Mouse (Mus musculus) olfactory bulb, adult 2 months (tissue): ENCODE results near the gene Mdfi. TPM values are rescaled to one million over a fixed set of nuclear protein-coding genes. Genes with fewer than 3 reads are reported as not detected.

ENCODE experiments used
- H3K27ac ChIP-seq: fragments of 200-500 bp; 2 replicates; pipeline ENCODE4 v1.5.1; 2012; ENCODE audit warnings: low read depth, low read length; ENCODE audit not compliant: insufficient read depth
- H3K4me1 ChIP-seq: fragments of 200-500 bp; 2 replicates; pipeline ENCODE4 v1.6.1; 2012; ENCODE audit warnings: low read length; ENCODE audit not compliant: control insufficient read depth, insufficient read depth
- H3K4me3 ChIP-seq: fragments of 200-500 bp; 2 replicates; pipeline ENCODE4 v1.5.1; 2012; ENCODE audit warnings: mild to moderate bottlenecking, low read depth, low read length, moderate library complexity; ENCODE audit not compliant: insufficient read depth
- CTCF ChIP-seq: fragments of 200-500 bp; IDR thresholded peaks from 2 replicates; pipeline ENCODE4 v1.5.1; 2012; ENCODE audit warnings: low read depth, mild to moderate bottlenecking, low read length, moderate library complexity; ENCODE audit not compliant: insufficient read depth
- POLR2A ChIP-seq: fragments of 200-500 bp; IDR thresholded peaks from 2 replicates; pipeline ENCODE4 v1.6.1; 2012; ENCODE audit warnings: mild to moderate bottlenecking, low read depth, low read length, moderate library complexity; ENCODE audit not compliant: insufficient read depth
- WGBS: fragments of 180-500 bp; shearing (Covaris S2); methylation state at CpG from one replicate; pipeline ENCODE4 v1.1.7; 2018; 5-methylcytosine and 5-hydroxymethylcytosine counted together
- polyA plus RNA-seq: library from polyadenylated mRNA; stranded (reverse); fragments of >200 nt; gene quantifications from 2 replicates; pipeline ENCODE4 v1.2.4, GENCODE M21; 2012; ENCODE audit warnings: low replicate concordance; ENCODE audit not compliant: missing spikeins, insufficient read depth, insufficient read length

Mdfi gene
- polyA plus RNA-seq, 1 experiment, result not detected

DNA sequence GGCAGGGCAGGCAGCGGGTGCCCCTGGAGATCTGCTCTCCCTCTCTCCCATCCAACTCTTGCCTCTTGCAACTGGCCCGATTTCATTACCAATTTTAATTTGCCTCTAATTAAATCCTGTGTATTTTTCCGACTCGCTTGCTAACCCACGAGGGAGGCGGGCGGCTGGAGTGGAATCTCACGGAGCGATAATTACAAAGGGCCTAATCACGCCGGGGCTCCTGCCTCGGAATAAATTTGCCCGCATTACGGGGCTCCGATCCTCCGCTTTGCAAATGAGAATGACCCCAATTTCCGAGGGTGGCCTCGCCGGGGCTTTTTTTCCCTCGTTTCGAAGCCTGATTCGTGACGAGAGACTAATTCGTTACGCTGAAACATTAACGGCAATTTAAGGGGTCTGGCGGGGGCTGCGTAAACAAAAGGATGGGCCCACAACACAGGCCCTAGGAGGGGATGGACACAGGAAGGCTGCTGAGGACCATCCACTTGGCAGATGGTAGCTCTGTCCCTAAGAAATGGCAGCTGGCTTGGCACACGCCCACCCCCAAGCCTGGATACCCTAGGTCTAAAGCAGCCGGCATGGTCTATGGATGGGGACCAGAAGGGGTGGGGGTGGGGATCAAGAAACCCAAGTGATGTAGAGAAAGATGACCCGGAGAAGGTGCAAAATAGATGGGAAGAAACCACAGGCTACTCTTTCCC lies 38.0 kb upstream of the Mdfi start:
- Histone ChIP-seq H3K4me1 (peaks cover 31% of the 10 kb centered on the region), H3K4me3 (no peak overlapping the region), H3K27ac (no peak overlapping the region)
- WGBS, result 35% methylated on average over 31 of the region's 31 CpGs
- no peak for TF ChIP-seq POLR2A
- no peak for TF ChIP-seq CTCF

DNA sequence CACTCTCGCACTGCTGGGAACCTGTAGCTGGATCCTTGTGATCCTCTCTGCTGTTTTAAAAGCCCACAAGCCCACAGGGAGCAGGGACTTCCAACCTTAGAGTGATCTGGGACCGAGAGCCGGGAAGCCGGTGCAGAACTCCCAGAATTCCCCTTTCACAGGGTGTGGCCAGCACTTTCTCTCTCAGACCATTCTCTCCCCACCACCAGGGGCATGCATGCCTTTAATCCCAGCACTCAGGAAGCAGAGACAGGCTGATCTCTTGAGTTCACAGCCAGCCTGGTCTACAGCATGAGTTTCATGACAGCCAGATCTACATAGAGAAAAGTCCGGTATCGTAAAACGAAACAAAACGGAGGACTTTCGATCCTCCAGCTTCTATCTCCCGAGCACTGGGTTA lies 35.4 kb upstream of the Mdfi start:
- 91% methylated on average over 10 of the region's 10 CpGs for WGBS
- no peak overlapping the region for H3K4me3 ChIP-seq
- TF ChIP-seq POLR2A (no peak), CTCF (no peak)
- peaks cover 16% of the 10 kb centered on the region for H3K4me1 ChIP-seq
- H3K27ac ChIP-seq, result no peak overlapping the region

DNA sequence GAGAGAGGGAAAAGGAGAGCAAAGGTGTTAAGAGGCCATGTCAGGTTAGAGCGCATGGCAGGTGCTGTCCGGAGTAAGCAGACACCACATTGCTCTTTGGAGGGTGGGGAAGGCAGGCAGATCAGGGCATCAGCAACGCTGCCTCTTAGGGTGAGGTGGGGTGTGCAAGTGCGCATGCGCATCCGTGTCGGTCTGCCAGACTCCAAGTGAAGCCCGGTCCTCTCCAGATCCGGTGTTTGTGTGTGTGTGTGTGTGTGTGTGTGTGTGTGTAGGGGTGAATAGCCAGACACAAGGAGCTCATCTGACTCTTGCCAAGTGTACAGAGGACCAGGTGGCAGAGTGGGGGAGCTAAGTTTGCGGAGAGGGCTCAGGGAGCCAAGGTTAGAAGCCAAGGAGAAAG lies 31.5 kb upstream of the Mdfi start:
- Histone ChIP-seq H3K4me3 (no peak overlapping the region), H3K27ac (no peak overlapping the region), H3K4me1 (peaks cover 2% of the 10 kb centered on the region; the same call in 1 of the 2 replicates)
- TF ChIP-seq CTCF (no peak), POLR2A (no peak)
- WGBS, result 57% methylated on average over 10 of the region's 10 CpGs

DNA sequence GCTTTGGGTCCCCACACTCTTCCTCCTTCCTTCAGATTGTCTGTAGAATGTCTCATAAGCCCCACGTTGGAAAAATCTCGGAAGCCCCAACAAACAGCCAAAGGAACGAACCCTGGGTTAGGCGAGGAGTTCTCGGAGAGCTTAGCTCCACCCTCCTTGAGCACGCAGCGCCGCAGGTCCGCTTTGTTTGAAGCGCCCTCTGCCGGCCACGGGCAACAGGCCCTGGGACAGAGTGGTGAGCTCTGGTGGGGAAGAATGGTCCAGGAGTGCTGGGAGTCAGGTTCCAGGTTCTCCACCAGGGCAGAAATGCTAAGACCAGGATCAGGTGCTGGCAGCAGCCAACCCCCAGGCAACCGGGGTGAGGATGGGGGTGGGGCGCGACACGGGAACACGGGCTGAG lies 30.0 kb upstream of the Mdfi start:
- Histone ChIP-seq H3K4me3 (no peak overlapping the region), H3K4me1 (peaks cover 2% of the 10 kb centered on the region; the same call in 1 of the 2 replicates), H3K27ac (no peak overlapping the region)
- TF ChIP-seq POLR2A (no peak), CTCF (peak; percentile 95)
- WGBS, result 5% methylated on average over 17 of the region's 17 CpGs

DNA sequence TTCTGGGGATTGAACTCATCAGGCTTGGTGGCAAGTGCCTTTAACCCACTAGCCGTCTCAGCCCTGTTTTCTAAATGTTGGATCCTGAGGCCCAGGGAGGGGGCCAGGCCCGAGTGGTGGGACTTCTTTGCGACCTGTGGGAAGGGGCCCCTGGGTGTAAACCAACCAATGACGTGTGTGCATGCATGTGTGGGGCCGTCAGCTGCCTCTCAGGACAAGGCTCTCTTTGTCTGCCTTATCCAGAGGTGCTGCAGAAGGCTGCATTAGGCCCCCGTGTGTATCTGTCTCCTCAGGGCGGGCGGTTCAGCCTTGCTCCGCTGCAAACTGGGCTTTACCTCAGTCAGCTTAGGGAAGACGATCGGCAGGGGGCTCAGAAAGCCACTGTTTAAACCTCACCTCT lies 28.9 kb upstream of the Mdfi start:
- Histone ChIP-seq H3K27ac (no peak overlapping the region), H3K4me3 (no peak overlapping the region), H3K4me1 (peaks cover 2% of the 10 kb centered on the region; the same call in 1 of the 2 replicates)
- no peak for TF ChIP-seq POLR2A
- TF ChIP-seq CTCF, result no peak
- whole genome bisulfite sequencing, result 41% methylated on average over 11 of the region's 11 CpGs

DNA sequence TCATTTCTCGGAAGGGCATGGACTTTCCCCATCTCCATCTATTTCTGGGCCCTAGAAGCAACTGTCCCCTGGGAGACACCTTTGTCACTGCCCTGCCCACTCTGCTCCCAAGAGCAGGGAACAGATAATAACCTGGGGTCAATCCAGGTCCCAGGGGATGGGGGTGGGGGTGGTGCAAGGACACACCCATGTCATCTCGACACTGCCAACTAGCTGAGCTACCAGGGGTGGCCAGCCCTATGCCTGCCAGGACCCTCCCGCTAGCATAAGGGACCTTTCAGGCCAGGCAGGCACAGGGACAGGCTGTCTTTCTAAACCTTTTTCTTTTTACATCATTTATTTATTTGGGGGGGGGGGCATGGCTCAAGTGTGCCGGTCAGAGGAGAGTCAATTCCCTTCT lies 28.5 kb upstream of the Mdfi start:
- Histone ChIP-seq H3K4me3 (no peak overlapping the region), H3K4me1 (peaks cover 2% of the 10 kb centered on the region; the same call in 1 of the 2 replicates), H3K27ac (no peak overlapping the region)
- 54% methylated on average over 4 of the region's 4 CpGs for WGBS
- TF ChIP-seq POLR2A, result no peak
- TF ChIP-seq CTCF, result no peak

DNA sequence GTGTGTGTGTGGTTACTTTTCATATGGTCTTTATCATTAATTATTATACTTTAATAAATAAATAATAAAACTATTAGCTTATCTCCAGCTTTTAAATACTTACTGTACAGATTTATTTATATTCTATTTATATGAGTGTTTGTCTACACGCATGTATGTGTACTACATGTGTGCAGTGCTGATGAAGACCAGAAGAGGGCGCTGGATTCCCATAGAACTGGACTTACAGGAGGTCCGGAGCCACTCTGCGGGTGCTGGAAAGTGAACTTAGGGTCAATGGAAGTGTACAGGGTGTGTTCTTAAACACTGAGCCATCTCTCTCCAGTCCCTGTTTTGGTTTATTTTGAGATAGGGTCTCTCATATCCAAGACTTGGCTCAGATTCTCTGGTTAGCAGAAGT lies 21.1 kb upstream of the Mdfi start:
- Histone ChIP-seq H3K27ac (no peak overlapping the region), H3K4me3 (no peak overlapping the region), H3K4me1 (no peaks in the 10 kb centered on the region)
- TF ChIP-seq CTCF, result no peak
- TF ChIP-seq POLR2A, result no peak
- 81% methylated on average over 4 of the region's 4 CpGs for WGBS

DNA sequence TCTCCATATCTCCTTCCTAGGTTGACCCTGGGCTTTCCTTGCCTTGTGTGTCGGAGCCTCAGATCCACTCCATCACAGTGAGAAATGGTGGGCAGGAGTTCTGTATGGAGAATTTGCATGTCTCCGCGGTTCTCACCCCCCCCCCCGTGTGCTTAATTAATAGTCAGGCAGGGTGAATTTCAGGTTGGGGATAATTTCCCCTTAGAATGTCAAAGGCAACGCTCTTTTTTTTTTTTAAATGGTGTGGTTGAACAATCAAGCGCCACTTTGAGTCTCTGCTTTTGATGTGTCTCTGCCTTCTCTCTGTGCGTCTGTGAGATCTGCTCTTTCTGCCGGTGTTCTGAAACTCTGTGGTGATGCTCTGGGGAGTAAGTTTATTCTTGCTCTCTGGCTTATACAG lies 20.4 kb upstream of the Mdfi start:
- Histone ChIP-seq H3K4me1 (no peaks in the 10 kb centered on the region), H3K27ac (no peak overlapping the region), H3K4me3 (no peak overlapping the region)
- TF ChIP-seq POLR2A (no peak), CTCF (no peak)
- 57% methylated on average over 8 of the region's 8 CpGs for WGBS

DNA sequence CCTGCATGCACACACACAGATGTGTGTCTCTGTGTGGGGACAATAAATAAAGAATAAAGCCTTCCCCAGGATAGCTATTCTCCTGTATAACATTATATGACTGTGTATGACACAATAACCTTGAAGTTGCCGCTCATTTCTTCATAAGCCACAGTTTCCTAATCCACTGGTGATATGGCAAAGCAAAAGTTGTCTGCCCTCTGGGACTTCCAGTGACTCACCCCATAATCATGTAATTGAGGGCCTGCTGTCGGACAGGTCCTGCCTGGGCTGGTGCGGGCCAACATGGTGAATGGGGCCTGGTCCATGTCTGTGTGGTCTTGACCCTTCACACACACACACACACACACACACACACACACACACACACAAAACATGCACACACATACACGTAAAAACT lies 19.3 kb upstream of the Mdfi start:
- Histone ChIP-seq H3K4me3 (no peak overlapping the region), H3K4me1 (no peaks in the 10 kb centered on the region), H3K27ac (no peak overlapping the region)
- 94% methylated on average over 4 of the region's 4 CpGs for WGBS
- TF ChIP-seq CTCF, result no peak
- TF ChIP-seq POLR2A, result no peak
